Mouse (Mus musculus) C2C12 (cell line): ENCODE measurements around the gene Rcvrn.

ENCODE experiments used
- CEBPB ChIP-seq: IDR thresholded peaks from one replicate; pipeline ENCODE4 v1.6.1; 2011; ENCODE audit warnings: low read depth, mild to moderate bottlenecking, control low read depth, moderate library complexity
- CTCF ChIP-seq: IDR thresholded peaks from one replicate; pipeline ENCODE4 v1.5.1; 2011; ENCODE audit not compliant: control insufficient read depth, insufficient read depth, insufficient read length
- FOSL1 ChIP-seq: IDR thresholded peaks from one replicate; pipeline ENCODE4 v1.8.0; 2011; ENCODE audit warnings: mild to moderate bottlenecking, low read length; ENCODE audit not compliant: poor library complexity, insufficient read depth, severe bottlenecking
- USF1 ChIP-seq: IDR thresholded peaks from one replicate; pipeline ENCODE4 v1.6.1; 2011; ENCODE audit warnings: low read depth, mild to moderate bottlenecking, control low read depth, moderate library complexity

DNA sequence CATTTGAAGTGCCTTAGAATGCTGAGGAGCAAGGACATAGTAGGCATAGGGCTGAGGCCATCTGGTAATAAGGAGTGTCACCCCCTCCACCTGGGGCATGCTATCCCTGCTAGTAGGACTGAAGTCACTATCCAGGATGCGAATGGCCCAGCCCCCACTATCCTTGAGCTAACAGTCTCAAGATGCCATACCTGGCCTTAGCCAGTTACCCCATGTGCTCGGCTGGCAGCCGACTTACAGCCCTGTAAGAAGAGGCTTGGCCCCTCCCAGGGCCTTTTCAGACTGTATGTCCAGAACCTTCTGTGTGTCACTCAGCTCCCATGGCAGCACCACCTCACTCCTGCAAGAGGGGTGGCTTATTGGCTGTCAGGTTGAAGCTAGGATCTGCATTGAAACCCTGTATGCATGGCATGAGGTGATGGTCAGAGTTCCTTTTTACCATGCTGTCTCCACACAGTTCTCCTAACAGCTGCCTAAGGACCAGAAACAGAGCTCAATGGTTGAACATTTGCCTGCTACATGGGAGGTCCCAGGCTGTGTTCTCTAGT lies 26.6 kb upstream of the Rcvrn start:
- TF ChIP-seq CTCF (no peak), USF1 (no peak), CEBPB (no peak), FOSL1 (no peak)
